Mouse (Mus musculus) myocyte (in vitro differentiated cells): ENCODE measurements around the gene Rps2.

Experiments
- MAX ChIP-seq: IDR thresholded peaks from one replicate; pipeline ENCODE4 v1.6.1; 2011; ENCODE audit warnings: low read depth, mild to moderate bottlenecking, control low read depth
- MYOD1 ChIP-seq, 3 experiments: IDR thresholded peaks; one replicate each; pipeline ENCODE4 v1.6.1; 2011; ENCODE audit warnings: control low read depth in 2 of 3, low read depth in 2 of 3, mild to moderate bottlenecking in 2 of 3, moderate library complexity in 1 of 3; ENCODE audit not compliant: insufficient read length in 2 of 3, control insufficient read depth in 1 of 3
- POLR2A ChIP-seq: IDR thresholded peaks from one replicate; pipeline ENCODE4 v1.6.1; 2011; ENCODE audit warnings: low read depth, mild to moderate bottlenecking, control low read depth, moderate library complexity; ENCODE audit not compliant: insufficient read length
- SRF ChIP-seq: IDR thresholded peaks from one replicate; pipeline ENCODE4 v1.6.1; 2011; ENCODE audit warnings: low read depth; ENCODE audit not compliant: control insufficient read depth, insufficient read length
- USF1 ChIP-seq: IDR thresholded peaks from one replicate; pipeline ENCODE4 v1.6.1; 2011; ENCODE audit warnings: low read depth, mild to moderate bottlenecking, control low read depth, moderate library complexity

- TF ChIP-seq POLR2A (no peak), MAX (no peak), USF1 (no peak), MYOD1 (IDR thresholded peaks at IDR 0.05; ENCODE audit: control insufficient read depth in 1 of 3, insufficient read length in 2 of 3, low read depth in 2 of 3) (no peak), SRF (no peak)
These were observed 33.6 kb downstream of the Rps2 start for GRCm38 (mm10) chr17:24751528-24751927.
